17 mouse cellular contexts compared by ENCODE assay signal in genomic region chr10:43006534-43006933, GRCm38 (mm10).
A peak's percentile ranks its signal among the peaks of the same experiment; 100 is the strongest.
DNase-seq lines count a peak whose midpoint lies in the region; ATAC-seq and TF ChIP-seq lines count a peak whose summit lies in the region.
"Had no signal": no experiment of that assay in that cellular context is flagged by ENCODE, and none has a peak within 500 bp of the region (broad histone marks: within the 10 kb centered on the region; RNA-seq: fewer than 3 reads in every experiment).

No protein-coding gene starts in this region.

- no peaks in the 10 kb centered on the region for H3K9me3 ChIP-seq in forebrain, embryonic 16.5 days (ENCODE audit: control insufficient read depth, low read length)
- H3K9me3 ChIP-seq in forebrain, embryonic 10.5 days, result no peaks in the 10 kb centered on the region
- H3K9me3 ChIP-seq in hindbrain, postnatal 0 days (ENCODE audit: low read length), result no peaks in the 10 kb centered on the region
- H3K9me3 ChIP-seq in hindbrain, embryonic 14.5 days (ENCODE audit: control insufficient read depth, low read length), result no peaks in the 10 kb centered on the region
- no peaks in the 10 kb centered on the region for H3K9me3 ChIP-seq in MEL (replicated peaks; ENCODE audit: insufficient read depth, low read length)
- H3K9me3 ChIP-seq in heart, embryonic 16.5 days (replicated peaks; ENCODE audit: control insufficient read depth, low read length), result no peaks in the 10 kb centered on the region
- H3K9me3 ChIP-seq: hindbrain, embryonic 10.5 days; lung, embryonic 15.5 days had no signal

- no peak overlapping the region for H3K4me2 ChIP-seq in forebrain, embryonic 16.5 days (ENCODE audit: low read length)
- H3K4me2 ChIP-seq in hindbrain, postnatal 0 days (ENCODE audit: low read depth, low read length), result no peak overlapping the region
- no peak overlapping the region for H3K4me2 ChIP-seq in hindbrain, embryonic 14.5 days (replicated peaks)
- H3K4me2 ChIP-seq in heart, embryonic 16.5 days (ENCODE audit: low read depth, low read length), result no peak overlapping the region
- H3K4me2 ChIP-seq: lung, embryonic 15.5 days had no signal

- H3K36me3 ChIP-seq in forebrain, embryonic 16.5 days (ENCODE audit: control insufficient read depth, insufficient read depth), result 0 out of 2 replicates have a peak, but pooled peaks cover 2% of the 10 kb centered on the region
- H3K36me3 ChIP-seq in forebrain, embryonic 10.5 days (replicated peaks), result peaks cover 7% of the 10 kb centered on the region
- no peaks in the 10 kb centered on the region for H3K36me3 ChIP-seq in hindbrain, postnatal 0 days (ENCODE audit: insufficient read depth, low read length)
- peaks cover 7% of the 10 kb centered on the region for H3K36me3 ChIP-seq in hindbrain, embryonic 14.5 days (replicated peaks; ENCODE audit: control insufficient read depth, insufficient read depth)
- H3K36me3 ChIP-seq in MEL (ENCODE audit: control insufficient read depth in 1 of 2, insufficient read depth in 2 of 2, low read length in 2 of 2), result no peaks in the 10 kb centered on the region
- 0 out of 2 replicates have a peak, but pooled peaks cover 3% of the 10 kb centered on the region for H3K36me3 ChIP-seq in heart, embryonic 16.5 days (ENCODE audit: control insufficient read depth, insufficient read depth)
- H3K36me3 ChIP-seq: lung, embryonic 15.5 days had no signal

- H3K4me1 ChIP-seq in forebrain, embryonic 16.5 days (replicated peaks; ENCODE audit: control insufficient read depth, insufficient read depth, low read length), result peaks cover 7% of the 10 kb centered on the region
- peaks cover 35% of the 10 kb centered on the region for H3K4me1 ChIP-seq in forebrain, embryonic 10.5 days
- H3K4me1 ChIP-seq in hindbrain, postnatal 0 days (ENCODE audit: insufficient read depth, low read length), result no peaks in the 10 kb centered on the region
- H3K4me1 ChIP-seq in hindbrain, embryonic 14.5 days (replicated peaks; ENCODE audit: control insufficient read depth, insufficient read depth, low read length), result peaks cover 8% of the 10 kb centered on the region; the same call in 1 of the 2 replicates
- H3K4me1 ChIP-seq in MEL (ENCODE audit: control insufficient read depth in 1 of 2, insufficient read depth in 2 of 2, low read length in 2 of 2), result no peaks in the 10 kb centered on the region
- peaks cover 31% of the 10 kb centered on the region for H3K4me1 ChIP-seq in heart, embryonic 16.5 days (ENCODE audit: control insufficient read depth, insufficient read depth, low read length)

- WGBS in forebrain, embryonic 16.5 days, result 59% methylated on average over 4 of the region's 4 CpGs
- WGBS in forebrain, embryonic 10.5 days, result 89% methylated on average over 4 of the region's 4 CpGs
- 75% methylated on average over 4 of the region's 4 CpGs for WGBS in hindbrain, postnatal 0 days
- 90% methylated on average over 4 of the region's 4 CpGs for WGBS in hindbrain, embryonic 14.5 days
- WGBS in heart, embryonic 16.5 days, result 54% methylated on average over 4 of the region's 4 CpGs

- H3K79me2 ChIP-seq in MEL (ENCODE audit: control insufficient read depth, insufficient read depth, low read length, poor library complexity), result no peaks in the 10 kb centered on the region

- TF ChIP-seq CTCF in hindbrain, postnatal 0 days (IDR thresholded peaks at IDR 0.05; ENCODE audit: low read depth), result peak; percentile 33; the same call in 1 of the 2 replicates
- TF ChIP-seq CTCF in MEL (IDR thresholded peaks at IDR 0.05 in 2 of 3, conservative IDR thresholded peaks at IDR 0.05 in 1 of 3; ENCODE audit: control insufficient read depth in 1 of 3, insufficient read depth in 1 of 3, low read depth in 2 of 3, low read length in 3 of 3, poor library complexity in 1 of 3, severe bottlenecking in 1 of 3), result 0 out of 6 replicates have a peak, but pooled peaks of 1 of the 3 experiments have one; percentile 6
- no peak; the same call in none of the 2 replicates for TF ChIP-seq CTCF in left cerebral cortex, adult 2 months (IDR thresholded peaks at IDR 0.05)

- no peak for TF ChIP-seq EP300 in MEL (IDR thresholded peaks at IDR 0.05; ENCODE audit: low read depth in 1 of 2, low read length in 2 of 2)

- TF ChIP-seq POLR2A in MEL (IDR thresholded peaks at IDR 0.05; ENCODE audit: control insufficient read depth in 1 of 2, insufficient read depth in 1 of 2, low read depth in 1 of 2, low read length in 2 of 2, poor library complexity in 1 of 2), result no peak

- no peaks in the 10 kb centered on the region for H3K27me3 ChIP-seq in forebrain, embryonic 16.5 days (replicated peaks; ENCODE audit: control insufficient read depth, insufficient read depth, low read length)
- peaks cover 19% of the 10 kb centered on the region; the same call in 1 of the 2 replicates for H3K27me3 ChIP-seq in forebrain, embryonic 10.5 days (ENCODE audit: poor library complexity, severe bottlenecking)
- H3K27me3 ChIP-seq in hindbrain, postnatal 0 days (ENCODE audit: insufficient read depth, low read length), result no peaks in the 10 kb centered on the region
- no peaks in the 10 kb centered on the region for H3K27me3 ChIP-seq in hindbrain, embryonic 14.5 days (ENCODE audit: control insufficient read depth, insufficient read depth, low read length)
- H3K27me3 ChIP-seq in MEL (ENCODE audit: control insufficient read depth in 1 of 2, insufficient read depth in 2 of 2, low read length in 2 of 2), result peaks cover 0 to 1% of the 10 kb centered on the region in 2 experiments; a peak in 2 of 4 replicates
- no peaks in the 10 kb centered on the region for H3K27me3 ChIP-seq in heart, embryonic 16.5 days (ENCODE audit: control insufficient read depth, insufficient read depth, low read length)
- H3K27me3 ChIP-seq: lung, embryonic 15.5 days had no signal

- H3K4me3 ChIP-seq in forebrain, embryonic 16.5 days (replicated peaks; ENCODE audit: low read length), result no peak overlapping the region
- H3K4me3 ChIP-seq in forebrain, embryonic 10.5 days, result no peak overlapping the region
- H3K4me3 ChIP-seq in hindbrain, postnatal 0 days (ENCODE audit: low read length), result no peak overlapping the region
- H3K4me3 ChIP-seq in hindbrain, embryonic 14.5 days (replicated peaks; ENCODE audit: low read length), result no peak overlapping the region
- no peak overlapping the region for H3K4me3 ChIP-seq in MEL (ENCODE audit: control insufficient read depth in 1 of 2, insufficient read depth in 1 of 2, low read depth in 2 of 2, low read length in 2 of 2)
- H3K4me3 ChIP-seq in heart, embryonic 16.5 days (ENCODE audit: low read length), result no peak overlapping the region
- H3K4me3 ChIP-seq in left cerebral cortex, adult 2 months, result no peak overlapping the region
- H3K4me3 ChIP-seq: hindbrain, embryonic 10.5 days; lung, embryonic 15.5 days had no signal

- no peak overlapping the region for H3K9ac ChIP-seq in forebrain, embryonic 16.5 days (replicated peaks; ENCODE audit: low read depth, low read length)
- no peak overlapping the region for H3K9ac ChIP-seq in hindbrain, postnatal 0 days (replicated peaks; ENCODE audit: low read length)
- no peak overlapping the region for H3K9ac ChIP-seq in hindbrain, embryonic 14.5 days
- H3K9ac ChIP-seq in MEL (ENCODE audit: control insufficient read depth, low read depth, low read length, poor library complexity, severe bottlenecking), result no peak overlapping the region
- H3K9ac ChIP-seq in heart, embryonic 16.5 days (ENCODE audit: low read length), result no peak overlapping the region
- H3K9ac ChIP-seq: lung, embryonic 15.5 days had no signal

- intact Hi-C loops in left cerebral cortex, adult 2 months (cut with DNase I), result no loop called here

- peak; percentile 4; the same call in 1 of the 2 replicates for TF ChIP-seq RAD21 in MEL (IDR thresholded peaks at IDR 0.05; ENCODE audit: low read depth, low read length)

- no peak for DNase-seq in forebrain, embryonic 10.5 days (ENCODE audit: extremely low spot score, low spot score)
- no peak for DNase-seq in hindbrain, postnatal 0 days (ENCODE audit: low spot score)
- DNase-seq in hindbrain, embryonic 14.5 days (ENCODE audit: low spot score), result no peak
- DNase-seq in MEL (ENCODE audit: low read depth, low spot score), result no peak
- DNase-seq in adrenal gland, adult (ENCODE audit: inconsistent age in 2 of 2, low spot score in 1 of 2), result no peak
- DNase-seq in left cerebral cortex, adult 2 months (ENCODE audit: extremely low spot score in 1 of 2, low spot score in 2 of 2), result no peak
- DNase-seq: adrenal gland, postnatal 10 days; cerebellum, postnatal 10 days; kidney, postnatal 10 days; layer of hippocampus, adult 9-11 months; liver; right cerebral cortex, postnatal 25 days had no signal

- H3K27ac ChIP-seq in forebrain, embryonic 16.5 days (ENCODE audit: low read length), result peak overlapping the region; percentile 12; the same call in 1 of the 2 replicates
- no peak overlapping the region for H3K27ac ChIP-seq in forebrain, embryonic 10.5 days
- H3K27ac ChIP-seq in hindbrain, postnatal 0 days, result no peak overlapping the region
- H3K27ac ChIP-seq in hindbrain, embryonic 14.5 days, result no peak overlapping the region
- H3K27ac ChIP-seq in MEL (ENCODE audit: control insufficient read depth, low read depth, low read length), result no peak overlapping the region
- H3K27ac ChIP-seq in heart, embryonic 16.5 days (ENCODE audit: low read length), result peak overlapping the region; percentile 48; the same call in 1 of the 2 replicates
- no peak overlapping the region for H3K27ac ChIP-seq in left cerebral cortex, adult 2 months
- H3K27ac ChIP-seq: hindbrain, embryonic 10.5 days; lung, embryonic 15.5 days had no signal

- ATAC-seq in forebrain, embryonic 16.5 days, result peak; percentile 53
- ATAC-seq in hindbrain, postnatal 0 days, result no peak
- no peak for ATAC-seq in hindbrain, embryonic 14.5 days (ENCODE audit: low FRiP score)
- ATAC-seq in heart, embryonic 16.5 days (replicated peaks; ENCODE audit: extremely low read depth, insufficient read depth, low FRiP score), result peak; percentile 49
- ATAC-seq: midbrain, embryonic 16.5 days had no signal

TF ChIP-seq in MEL, 35 proteins besides CTCF, POLR2A, EP300 and RAD21 (continues in another document):
- no peak for TF ChIP-seq MXI1 (IDR thresholded peaks at IDR 0.05; ENCODE audit: low read depth, low read length)
- TF ChIP-seq TCF12 (IDR thresholded peaks at IDR 0.05; ENCODE audit: low read depth, low read length), result no peak
- TF ChIP-seq RCOR1 (IDR thresholded peaks at IDR 0.05; ENCODE audit: low read depth, low read length), result no peak
- TF ChIP-seq ETS1 (IDR thresholded peaks at IDR 0.05; ENCODE audit: low read depth, low read length), result no peak
- no peak for TF ChIP-seq JUND (IDR thresholded peaks at IDR 0.05; ENCODE audit: low read depth, low read length)
- no peak for TF ChIP-seq CHD2 (IDR thresholded peaks at IDR 0.05; ENCODE audit: low read length)
- no peak for TF ChIP-seq MAX (IDR thresholded peaks at IDR 0.05; ENCODE audit: low read length)
- TF ChIP-seq BHLHE40 (IDR thresholded peaks at IDR 0.05; ENCODE audit: borderline replicate concordance, low read depth, low read length), result no peak
- no peak for TF ChIP-seq MYB (IDR thresholded peaks at IDR 0.05; ENCODE audit: low read depth, low read length)
- TF ChIP-seq MEF2A (IDR thresholded peaks at IDR 0.05; ENCODE audit: extremely low read depth, insufficient replicate concordance, low read depth, low read length, poor library complexity, severe bottlenecking), result no peak
- no peak for TF ChIP-seq ZKSCAN1 (IDR thresholded peaks at IDR 0.05; ENCODE audit: low read depth, low read length)
- no peak for TF ChIP-seq TBP (IDR thresholded peaks at IDR 0.05; ENCODE audit: low read depth, low read length)

Comparison
In these comparisons a context has a peak if more than half of its experiments do, and no peak if none do; other contexts are left out.
1. H3K27ac ChIP-seq: peak in forebrain, embryonic 16.5 days (single experiment) and heart, embryonic 16.5 days (single experiment); none in forebrain, embryonic 10.5 days (single experiment), hindbrain, postnatal 0 days (single experiment), hindbrain, embryonic 14.5 days (single experiment), MEL (single experiment) and left cerebral cortex, adult 2 months (single experiment).
2. ATAC-seq: peak in forebrain, embryonic 16.5 days (single experiment) and heart, embryonic 16.5 days (single experiment); none in hindbrain, postnatal 0 days (single experiment) and hindbrain, embryonic 14.5 days (single experiment).